Mouse (Mus musculus) neural tube, embryonic 10.5 days (tissue): ENCODE data around the gene Rbbp5.

ENCODE experiments used
- DNase-seq: peaks from one replicate; pipeline ENCODE4 v3.0.0-alpha.2; 2017; ENCODE audit warnings: low spot score; ENCODE audit errors: extremely low spot score

The Rbbp5 gene

GRCm38 (mm10) chr1:132540701-132541100 lies 63.5 kb downstream of the Rbbp5 start:
- DNase-seq = no peak

- peak; percentile 59 for DNase-seq
These were observed 64.1 kb downstream of the Rbbp5 start for GRCm38 (mm10) chr1:132541171-132541823.

- no peak for DNase-seq
These were observed 64.8 kb downstream of the Rbbp5 start for GRCm38 (mm10) chr1:132541824-132542599.

DNA sequence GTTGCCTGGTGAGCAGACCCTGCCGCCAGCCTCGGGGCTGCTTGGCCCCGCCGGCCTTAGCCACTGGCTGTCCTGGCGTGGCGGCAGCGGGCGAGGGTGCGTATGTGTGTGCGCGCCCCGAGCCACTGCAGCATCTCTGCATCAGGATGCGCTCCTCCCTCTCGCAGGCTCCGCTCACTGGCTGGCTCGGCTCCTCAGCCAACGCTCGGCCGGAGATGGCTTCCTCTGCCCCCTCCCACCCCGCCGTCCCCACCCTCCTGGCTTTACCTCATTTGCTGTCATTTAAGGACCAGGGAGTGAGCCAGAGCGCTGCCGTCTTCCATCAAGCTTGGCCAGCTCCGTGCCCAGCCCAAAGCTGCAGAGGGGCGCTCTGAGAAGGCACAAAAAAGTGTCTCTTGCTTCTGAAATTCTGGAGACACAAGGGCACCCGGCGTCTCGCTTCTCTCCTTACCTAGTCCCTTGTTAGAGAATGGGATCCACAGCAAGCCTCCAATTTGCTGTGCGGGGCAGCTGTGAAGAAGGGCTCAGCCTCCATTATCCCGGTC lies 65.7 kb downstream of the Rbbp5 start, which contains the start of gene Cntn2:
Gene Cntn2, minus strand, starts transcription at position 495 of the 545 bp plus-strand sequence.
- peak; percentile 52 for DNase-seq

GRCm38 (mm10) chr1:132543789-132544188 lies 66.6 kb downstream of the Rbbp5 start:
- DNase-seq = no peak
